Mouse (Mus musculus) CD4-positive, CD25-positive, alpha-beta regulatory T cell, adult 4 months (primary cell): Measurements from ENCODE around the gene Rngtt. TPM values are rescaled to one million over a fixed set of nuclear protein-coding genes. Genes with fewer than 3 reads are reported as not detected.

Experiments
- ATAC-seq: one replicate; pipeline ENCODE4 v1.8.0; 2017
- polyA plus RNA-seq, 2 experiments: library from polyadenylated mRNA; unstranded; fragments of 100-300 nt; shearing (Covaris generic); gene quantifications; one replicate each; pipeline ENCODE4 v1.2.1; 2017

Rngtt gene
- polyA plus RNA-seq, 2 experiments from 2014 or later = 62.4 to 63.0 TPM

DNA sequence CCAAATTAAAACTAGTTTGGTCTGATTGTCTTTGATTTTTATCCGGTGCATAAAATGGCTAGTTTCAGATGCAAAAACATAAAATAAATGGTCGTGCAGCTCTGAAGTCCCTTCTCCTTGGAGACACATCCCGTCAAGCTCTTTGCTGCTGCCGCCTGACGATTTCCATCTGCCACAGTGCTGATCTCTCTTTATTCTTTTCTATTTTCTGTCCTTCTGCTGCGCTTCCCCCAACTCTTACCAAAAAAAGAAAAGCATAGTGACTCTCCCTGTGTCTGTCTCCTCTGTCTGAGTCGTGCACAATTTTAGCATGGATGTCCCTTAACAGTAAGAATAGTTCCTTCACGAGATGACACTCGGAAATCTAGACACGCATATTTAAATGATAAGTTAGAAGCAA is 210.8 kb downstream of the Rngtt start:
- ATAC-seq = no peak

DNA sequence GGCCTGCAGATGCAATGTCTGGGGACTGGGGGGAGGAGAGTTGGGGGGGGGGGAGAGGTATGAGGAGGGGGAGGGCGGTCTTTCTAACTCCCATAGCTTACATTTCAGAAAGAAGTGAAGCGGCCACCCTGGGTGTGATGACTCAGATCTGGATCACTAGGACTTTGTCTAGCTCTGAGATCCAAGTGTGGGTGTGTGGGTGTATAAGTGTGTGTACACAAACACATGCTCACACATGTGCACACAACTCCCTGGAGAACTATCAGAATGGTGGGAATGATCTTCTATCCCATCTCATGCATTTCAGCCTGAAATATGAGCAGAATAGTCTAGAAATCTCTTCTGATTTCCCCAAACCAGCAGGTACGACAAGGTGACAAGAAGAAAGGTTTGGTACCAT is 213.7 kb downstream of the Rngtt start:
- ATAC-seq = no peak

GRCm38 (mm10) chr4:33524481-33525141 is 214.5 kb downstream of the Rngtt start:
- no peak for ATAC-seq

GRCm38 (mm10) chr4:33525272-33525671 is 215.2 kb downstream of the Rngtt start:
- ATAC-seq = no peak

DNA sequence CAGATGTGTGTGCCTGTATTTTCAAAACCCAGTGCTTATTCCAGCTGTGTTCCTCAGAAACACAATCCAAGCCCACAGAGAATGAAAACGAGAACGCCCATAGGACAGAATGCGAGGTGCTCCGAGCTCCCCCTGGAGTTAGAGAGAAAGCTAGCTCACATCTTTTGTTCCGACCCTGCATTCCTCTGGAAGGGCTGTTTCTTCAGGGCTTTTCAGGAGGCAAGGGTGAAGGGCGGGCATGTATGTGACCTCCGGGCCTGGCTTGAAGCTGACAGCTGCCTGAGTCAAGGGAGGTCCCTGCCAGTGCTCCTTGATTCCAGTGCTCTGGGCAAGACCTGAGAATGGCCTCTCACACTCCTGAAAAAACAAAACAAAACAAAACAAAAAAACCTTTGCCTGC is 216.0 kb downstream of the Rngtt start:
- ATAC-seq = no peak

DNA sequence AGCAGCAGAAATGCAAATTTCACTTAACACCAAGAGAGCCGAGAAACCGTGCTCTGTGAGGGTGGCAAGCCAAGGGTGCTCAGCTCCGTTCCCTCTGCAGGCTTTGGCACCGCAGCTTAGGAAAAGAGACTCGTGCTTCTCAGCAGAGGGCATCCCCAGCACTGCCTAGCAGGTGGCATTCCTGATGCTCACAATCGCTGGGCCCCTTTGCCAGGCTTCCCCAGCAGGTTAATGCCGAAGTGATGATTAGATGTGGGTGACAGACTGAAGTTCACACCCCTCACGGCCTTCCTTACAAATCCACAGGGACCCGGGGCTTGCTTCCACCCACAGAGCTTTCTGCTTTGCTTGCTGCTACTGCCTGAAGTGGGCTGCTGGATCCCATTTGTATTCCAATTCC is 216.6 kb downstream of the Rngtt start:
- ATAC-seq = no peak

- ATAC-seq = no peak
Observed at GRCm38 (mm10) chr4:33532596-33532995, 222.5 kb downstream of the Rngtt start.

DNA sequence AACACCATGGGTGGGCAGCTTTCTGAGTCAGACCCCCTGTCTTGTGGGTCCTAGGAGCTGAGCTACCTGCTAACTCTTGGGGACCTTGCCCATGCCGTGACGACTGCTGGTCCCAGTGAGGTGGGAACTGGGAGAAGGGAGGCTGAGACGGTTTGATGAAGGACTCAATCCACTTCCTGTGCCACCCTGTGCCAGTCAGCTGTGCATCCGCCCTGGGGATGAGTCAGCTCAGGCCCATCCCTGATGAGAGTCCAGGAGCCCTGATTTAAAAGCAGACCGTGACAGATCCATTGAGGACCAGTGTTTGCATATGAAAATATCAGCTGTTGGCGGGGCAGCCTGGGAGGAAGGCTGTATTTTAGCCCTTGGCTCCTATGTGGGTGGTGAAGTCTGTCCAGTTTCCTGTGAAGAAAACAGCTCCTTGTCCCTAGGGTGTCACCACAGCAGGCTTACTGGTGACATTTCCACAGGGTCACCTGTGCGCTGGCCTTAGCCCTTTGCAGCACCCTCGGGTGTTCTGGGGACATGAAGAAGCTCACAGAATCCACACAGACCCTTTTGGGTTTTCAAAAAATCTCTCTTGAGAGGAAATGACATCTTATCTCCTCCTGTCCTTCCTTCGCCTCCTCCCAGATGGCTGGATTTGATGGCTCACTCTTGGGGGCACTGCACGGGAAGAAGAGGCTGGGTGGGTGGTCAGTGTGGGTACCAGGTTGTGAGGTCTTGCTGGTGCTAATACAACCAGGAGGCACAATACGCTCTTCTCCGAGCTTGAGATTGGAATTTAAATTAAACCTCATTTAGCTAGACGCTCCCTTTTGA is 234.9 kb downstream of the Rngtt start:
- ATAC-seq = no peak

GRCm38 (mm10) chr4:33545577-33545879 is 235.4 kb downstream of the Rngtt start:
- no peak for ATAC-seq

DNA sequence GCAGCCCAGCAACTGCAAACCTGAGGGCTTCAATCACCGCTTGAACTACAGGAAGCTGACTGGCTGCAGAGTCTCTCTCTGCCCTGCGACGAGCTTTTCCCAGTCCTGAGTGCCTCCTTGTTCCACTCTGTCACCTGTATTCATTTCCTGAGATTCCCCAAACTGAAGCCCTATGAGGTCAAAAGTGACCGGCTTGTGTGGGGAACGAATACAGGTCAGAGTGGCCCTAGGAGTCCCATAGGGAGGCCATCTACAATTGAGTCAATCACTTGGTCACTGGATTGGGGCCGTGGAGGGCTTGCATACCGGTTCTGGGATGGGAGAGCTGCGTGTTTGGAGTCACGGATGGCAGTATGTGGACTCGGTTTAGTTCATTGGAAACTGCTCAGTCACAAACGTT is 236.2 kb downstream of the Rngtt start:
- ATAC-seq = no peak

GRCm38 (mm10) chr4:33547315-33547929 is 237.3 kb downstream of the Rngtt start:
- ATAC-seq = no peak

- ATAC-seq = no peak
Observed at GRCm38 (mm10) chr4:33549606-33550005, 239.5 kb downstream of the Rngtt start.

Other genes starting within 250 kb of the Rngtt start
- gene Gabrr2, start 247.3 kb upstream of the Rngtt start, polyA plus RNA-seq = 10 to 100 TPM; 24.2 to 27.1 TPM
- not detected for gene Gabrr1, start 177.8 kb upstream of the Rngtt start, polyA plus RNA-seq
- gene Pm20d2, start 120.6 kb upstream of the Rngtt start, polyA plus RNA-seq = not detected
- 1 to 10 TPM; 3.5 to 4.2 TPM for gene Srsf12, start 101.3 kb upstream of the Rngtt start, polyA plus RNA-seq
- gene Pnrc1, start 20.1 kb upstream of the Rngtt start, polyA plus RNA-seq = 100 to 1,000 TPM in 1 of 2 experiments, 10 to 100 TPM in 1; 64.6 to 103 TPM